In the genomic region with DNA sequence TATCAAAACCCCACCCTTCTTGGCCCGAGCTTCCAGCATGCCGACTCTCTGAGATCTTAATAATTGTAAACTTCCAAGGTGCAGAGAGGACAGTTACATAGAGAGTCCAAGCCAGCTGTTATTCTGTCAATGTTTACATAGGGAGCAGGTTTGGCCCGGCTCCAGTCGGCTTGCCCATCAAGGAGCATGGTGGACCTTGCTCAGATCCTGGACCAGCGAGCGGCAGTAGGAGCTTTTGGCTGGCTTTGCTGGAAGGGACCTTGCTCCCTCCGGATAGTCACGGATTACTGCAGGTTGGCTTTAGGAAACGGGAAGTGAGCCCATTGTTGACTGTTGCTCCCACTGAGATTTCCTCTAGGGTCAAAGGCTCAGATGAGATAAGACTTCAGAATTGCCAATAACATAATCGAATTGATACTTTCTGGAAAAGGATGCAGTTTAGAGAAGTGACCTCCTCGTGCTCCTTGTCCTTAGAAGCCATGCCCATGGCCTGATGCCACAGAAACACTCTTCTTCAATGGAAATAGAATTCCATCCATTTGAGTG, we compare ENCODE assay signal across 17 mouse cellular contexts. TPM values are rescaled to one million over a fixed set of nuclear protein-coding genes. Genes with fewer than 3 reads are reported as not detected.
DNase-seq lines count a peak whose midpoint lies in the region; ATAC-seq and TF ChIP-seq lines count a peak whose summit lies in the region.
"Had no signal": no experiment of that assay in that cellular context is flagged by ENCODE, and none has a peak within 500 bp of the region (broad histone marks: within the 10 kb centered on the region; RNA-seq: fewer than 3 reads in every experiment).

No protein-coding gene starts in this region.

- DNase-seq in lung, embryonic 14.5 days: peak; percentile 10
- DNase-seq in lung, postnatal 36 days: no peak
- DNase-seq in liver, embryonic 11.5 days (ENCODE audit: low spot score): no peak
- DNase-seq in stomach, postnatal 0 days (ENCODE audit: low spot score): peak; percentile 52
- DNase-seq in cerebellum, postnatal 4 days (ENCODE audit: low spot score in 2 of 2): no peak
- no peak for DNase-seq in midbrain, embryonic 14.5 days
- no peak for DNase-seq in urinary bladder, postnatal 25 days (ENCODE audit: low spot score)
- DNase-seq: lung, postnatal 4 days; spleen, adult 18-20 months had no signal

- no peaks in the 10 kb centered on the region for H3K27me3 ChIP-seq in lung, embryonic 14.5 days (ENCODE audit: insufficient read depth, low read length)
- H3K27me3 ChIP-seq in kidney, embryonic 16.5 days (ENCODE audit: insufficient read depth, low read length): no peaks in the 10 kb centered on the region
- no peaks in the 10 kb centered on the region for H3K27me3 ChIP-seq in liver, embryonic 11.5 days (replicated peaks; ENCODE audit: control insufficient read depth, insufficient read depth, low read length)
- H3K27me3 ChIP-seq in stomach, postnatal 0 days (ENCODE audit: control insufficient read depth, insufficient read depth, low read length): no peaks in the 10 kb centered on the region
- H3K27me3 ChIP-seq in midbrain, embryonic 14.5 days (ENCODE audit: control insufficient read depth, insufficient read depth, low read length): no peaks in the 10 kb centered on the region
- H3K27me3 ChIP-seq: embryonic facial prominence, embryonic 13.5 days; hindbrain, embryonic 15.5 days; limb, embryonic 12.5 days; midbrain, embryonic 15.5 days; neural tube, embryonic 12.5 days had no signal

- WGBS in lung, embryonic 14.5 days: 61% methylated on average over 11 of the region's 11 CpGs
- 74% methylated on average over 11 of the region's 11 CpGs for WGBS in kidney, embryonic 16.5 days
- WGBS in liver, embryonic 11.5 days: 62% methylated on average over 11 of the region's 11 CpGs
- WGBS in stomach, postnatal 0 days: 39% methylated on average over 11 of the region's 11 CpGs
- WGBS in midbrain, embryonic 14.5 days: 84% methylated on average over 11 of the region's 11 CpGs

- no peak for TF ChIP-seq CTCF in lung, embryonic 14.5 days (IDR thresholded peaks at IDR 0.05; ENCODE audit: low read depth)
- TF ChIP-seq CTCF in stomach, postnatal 0 days (IDR thresholded peaks at IDR 0.05; ENCODE audit: low read depth): no peak

- H3K4me1 ChIP-seq in lung, embryonic 14.5 days (ENCODE audit: insufficient read depth): no peaks in the 10 kb centered on the region
- no peaks in the 10 kb centered on the region for H3K4me1 ChIP-seq in kidney, embryonic 16.5 days (ENCODE audit: insufficient read depth, low read length)
- H3K4me1 ChIP-seq in liver, embryonic 11.5 days (replicated peaks; ENCODE audit: control insufficient read depth, insufficient read depth, low read length): no peaks in the 10 kb centered on the region
- H3K4me1 ChIP-seq in stomach, postnatal 0 days (replicated peaks; ENCODE audit: control insufficient read depth, insufficient read depth): no peaks in the 10 kb centered on the region
- H3K4me1 ChIP-seq in midbrain, embryonic 14.5 days (ENCODE audit: control insufficient read depth, insufficient read depth, low read length): no peaks in the 10 kb centered on the region
- H3K4me1 ChIP-seq: embryonic facial prominence, embryonic 13.5 days; hindbrain, embryonic 15.5 days; midbrain, embryonic 15.5 days; neural tube, embryonic 12.5 days had no signal

- no peaks in the 10 kb centered on the region for H3K9me3 ChIP-seq in lung, embryonic 14.5 days (ENCODE audit: low read depth, low read length)
- H3K9me3 ChIP-seq in kidney, embryonic 16.5 days (ENCODE audit: low read length): no peaks in the 10 kb centered on the region
- no peaks in the 10 kb centered on the region for H3K9me3 ChIP-seq in liver, embryonic 11.5 days (ENCODE audit: control insufficient read depth, low read length)
- no peaks in the 10 kb centered on the region for H3K9me3 ChIP-seq in stomach, postnatal 0 days (ENCODE audit: control insufficient read depth, low read length)
- no peaks in the 10 kb centered on the region for H3K9me3 ChIP-seq in midbrain, embryonic 14.5 days (ENCODE audit: control insufficient read depth, low read length)
- H3K9me3 ChIP-seq: embryonic facial prominence, embryonic 13.5 days; G1E; hindbrain, embryonic 15.5 days; limb, embryonic 12.5 days; midbrain, embryonic 15.5 days; neural tube, embryonic 12.5 days had no signal

- no peak overlapping the region for H3K4me2 ChIP-seq in lung, embryonic 14.5 days
- H3K4me2 ChIP-seq in kidney, embryonic 16.5 days (replicated peaks; ENCODE audit: low read depth, low read length): no peak overlapping the region
- no peak overlapping the region for H3K4me2 ChIP-seq in liver, embryonic 11.5 days
- H3K4me2 ChIP-seq in stomach, postnatal 0 days (replicated peaks; ENCODE audit: low read depth): no peak overlapping the region
- H3K4me2 ChIP-seq in midbrain, embryonic 14.5 days (ENCODE audit: low read length): no peak overlapping the region
- H3K4me2 ChIP-seq: embryonic facial prominence, embryonic 13.5 days; hindbrain, embryonic 15.5 days; limb, embryonic 12.5 days; midbrain, embryonic 15.5 days; neural tube, embryonic 12.5 days had no signal

- H3K36me3 ChIP-seq in lung, embryonic 14.5 days (ENCODE audit: insufficient read depth): no peaks in the 10 kb centered on the region
- no peaks in the 10 kb centered on the region for H3K36me3 ChIP-seq in kidney, embryonic 16.5 days (ENCODE audit: insufficient read depth, low read length)
- H3K36me3 ChIP-seq in liver, embryonic 11.5 days (ENCODE audit: control insufficient read depth, insufficient read depth, low read length): no peaks in the 10 kb centered on the region
- no peaks in the 10 kb centered on the region for H3K36me3 ChIP-seq in stomach, postnatal 0 days (ENCODE audit: control insufficient read depth, insufficient read depth, low read length)
- no peaks in the 10 kb centered on the region for H3K36me3 ChIP-seq in midbrain, embryonic 14.5 days (ENCODE audit: control insufficient read depth, insufficient read depth, low read length)
- H3K36me3 ChIP-seq: embryonic facial prominence, embryonic 13.5 days; G1E; hindbrain, embryonic 15.5 days; limb, embryonic 12.5 days; midbrain, embryonic 15.5 days; neural tube, embryonic 12.5 days had no signal

- ATAC-seq in lung, embryonic 14.5 days (ENCODE audit: insufficient read depth): peak; percentile 31; the same call in 1 of the 2 replicates
- peak; percentile 90 for ATAC-seq in kidney, embryonic 16.5 days (ENCODE audit: low FRiP score, low TSS enrichment)
- peak; percentile 50 for ATAC-seq in liver, embryonic 11.5 days (replicated peaks; ENCODE audit: low FRiP score)
- ATAC-seq in stomach, postnatal 0 days (ENCODE audit: low FRiP score, low TSS enrichment): peak; percentile 78; the same call in 1 of the 2 replicates
- ATAC-seq in midbrain, embryonic 14.5 days (ENCODE audit: low FRiP score, low TSS enrichment): no peak
- ATAC-seq: midbrain, embryonic 15.5 days had no signal

- H3K9ac ChIP-seq in lung, embryonic 14.5 days: no peak overlapping the region
- no peak overlapping the region for H3K9ac ChIP-seq in kidney, embryonic 16.5 days (replicated peaks; ENCODE audit: low read length)
- no peak overlapping the region for H3K9ac ChIP-seq in liver, embryonic 11.5 days (ENCODE audit: low read depth, low read length)
- H3K9ac ChIP-seq in stomach, postnatal 0 days (ENCODE audit: low read length): no peak overlapping the region
- no peak overlapping the region for H3K9ac ChIP-seq in midbrain, embryonic 14.5 days (replicated peaks; ENCODE audit: low read length)
- H3K9ac ChIP-seq: embryonic facial prominence, embryonic 13.5 days; hindbrain, embryonic 15.5 days; limb, embryonic 12.5 days; midbrain, embryonic 15.5 days; neural tube, embryonic 12.5 days had no signal

- H3K27ac ChIP-seq in lung, embryonic 14.5 days (ENCODE audit: low read depth): no peak overlapping the region
- no peak overlapping the region for H3K27ac ChIP-seq in kidney, embryonic 16.5 days (ENCODE audit: low read length)
- H3K27ac ChIP-seq in liver, embryonic 11.5 days (ENCODE audit: low read depth, low read length): no peak overlapping the region
- no peak overlapping the region for H3K27ac ChIP-seq in stomach, postnatal 0 days (replicated peaks)
- H3K27ac ChIP-seq in midbrain, embryonic 14.5 days (replicated peaks; ENCODE audit: low read depth, low read length): no peak overlapping the region
- H3K27ac ChIP-seq: embryonic facial prominence, embryonic 13.5 days; hindbrain, embryonic 15.5 days; limb, embryonic 12.5 days; midbrain, embryonic 15.5 days; neural tube, embryonic 12.5 days had no signal

- no peak for TF ChIP-seq EP300 in stomach, postnatal 0 days (optimal IDR thresholded peaks at IDR 0.05)

- no peak overlapping the region for H3K4me3 ChIP-seq in lung, embryonic 14.5 days (ENCODE audit: low read depth, low read length)
- H3K4me3 ChIP-seq in kidney, embryonic 16.5 days (ENCODE audit: low read length): no peak overlapping the region
- H3K4me3 ChIP-seq in liver, embryonic 11.5 days (ENCODE audit: low read depth, low read length): no peak overlapping the region
- no peak overlapping the region for H3K4me3 ChIP-seq in stomach, postnatal 0 days (ENCODE audit: low read depth, low read length)
- H3K4me3 ChIP-seq in midbrain, embryonic 14.5 days (replicated peaks; ENCODE audit: low read depth, low read length): no peak overlapping the region
- H3K4me3 ChIP-seq: embryonic facial prominence, embryonic 13.5 days; hindbrain, embryonic 15.5 days; limb, embryonic 12.5 days; midbrain, embryonic 15.5 days; neural tube, embryonic 12.5 days had no signal

RNA-seq across cellular contexts. Expression of gene Slc13a4, which starts 4.5 kb away (rescaled TPM):
- 0.12 and 0.24 TPM in 2 replicates for polyA plus RNA-seq in lung, embryonic 14.5 days (2014; fragmentation: Nextera tagmentation; extraction: Ambion mirVana)
- polyA plus RNA-seq in kidney, embryonic 16.5 days (2015; fragmentation: Nextera tagmentation; extraction: Ambion mirVana): 0.23 and 0.41 TPM in 2 replicates
- 0.15 and 0.31 TPM in 2 replicates for polyA plus RNA-seq in liver, embryonic 11.5 days (2014; fragmentation: Nextera tagmentation; extraction: Ambion mirVana)
- 0.12 and 0.21 TPM in 2 replicates for polyA plus RNA-seq in stomach, postnatal 0 days (2015; fragmentation: Nextera tagmentation; extraction: Ambion mirVana)
- polyA plus RNA-seq in midbrain, embryonic 14.5 days (2014; fragmentation: Nextera tagmentation; extraction: Ambion mirVana): 0.19 and 3.3 TPM in 2 replicates
- polyA plus RNA-seq: G1E had no signal

RNA-seq across cellular contexts. Expression of gene Fam180a, which starts 22.5 kb away (rescaled TPM):
- 0.74 and 1.1 TPM in 2 replicates for polyA plus RNA-seq in lung, embryonic 14.5 days (2014; fragmentation: Nextera tagmentation; extraction: Ambion mirVana)
- 0.18 and 0.45 TPM in 2 replicates for polyA plus RNA-seq in kidney, embryonic 16.5 days (2015; fragmentation: Nextera tagmentation; extraction: Ambion mirVana)
- not detected in 2 replicates for polyA plus RNA-seq in liver, embryonic 11.5 days (2014; fragmentation: Nextera tagmentation; extraction: Ambion mirVana)
- 0.97 and 1.6 TPM in 2 replicates for polyA plus RNA-seq in stomach, postnatal 0 days (2015; fragmentation: Nextera tagmentation; extraction: Ambion mirVana)
- 0.68 TPM in 1 of 2 replicates, not detected in the other for polyA plus RNA-seq in midbrain, embryonic 14.5 days (2014; fragmentation: Nextera tagmentation; extraction: Ambion mirVana)
- polyA plus RNA-seq: forebrain, embryonic 11.5 days; G1E; limb, embryonic 12.5 days; neural tube, embryonic 12.5 days had no signal

Comparison
In these comparisons a context has a peak if more than half of its experiments do, and no peak if none do; other contexts are left out.
1. DNase-seq: peak in lung, embryonic 14.5 days (single experiment) and stomach, postnatal 0 days (single experiment); none in lung, postnatal 36 days (single experiment), liver, embryonic 11.5 days (single experiment), cerebellum, postnatal 4 days (0 of 2), midbrain, embryonic 14.5 days (single experiment) and urinary bladder, postnatal 25 days (single experiment).